Mouse (Mus musculus) embryo, embryonic 10.5 days (tissue): ENCODE measurements around the gene Ooep.
"Not testable (repeated sequence)": the region's sequence is repeated elsewhere in the genome, so short reads cannot be mapped to it uniquely, and the experiment has no call there.

ENCODE experiments used
- DNase-seq: peaks from one replicate; pipeline ENCODE4 v3.0.0-alpha.2; 2015; ENCODE audit warnings: low spot score

Gene Ooep

GRCm38 (mm10) chr9:78367959-78368358, 10.6 kb downstream of the Ooep start, which contains the start of gene Dppa5a:
TSS of gene Dppa5a (minus strand) at chr9:78368177.
- DNase-seq: not testable (repeated sequence)

DNA sequence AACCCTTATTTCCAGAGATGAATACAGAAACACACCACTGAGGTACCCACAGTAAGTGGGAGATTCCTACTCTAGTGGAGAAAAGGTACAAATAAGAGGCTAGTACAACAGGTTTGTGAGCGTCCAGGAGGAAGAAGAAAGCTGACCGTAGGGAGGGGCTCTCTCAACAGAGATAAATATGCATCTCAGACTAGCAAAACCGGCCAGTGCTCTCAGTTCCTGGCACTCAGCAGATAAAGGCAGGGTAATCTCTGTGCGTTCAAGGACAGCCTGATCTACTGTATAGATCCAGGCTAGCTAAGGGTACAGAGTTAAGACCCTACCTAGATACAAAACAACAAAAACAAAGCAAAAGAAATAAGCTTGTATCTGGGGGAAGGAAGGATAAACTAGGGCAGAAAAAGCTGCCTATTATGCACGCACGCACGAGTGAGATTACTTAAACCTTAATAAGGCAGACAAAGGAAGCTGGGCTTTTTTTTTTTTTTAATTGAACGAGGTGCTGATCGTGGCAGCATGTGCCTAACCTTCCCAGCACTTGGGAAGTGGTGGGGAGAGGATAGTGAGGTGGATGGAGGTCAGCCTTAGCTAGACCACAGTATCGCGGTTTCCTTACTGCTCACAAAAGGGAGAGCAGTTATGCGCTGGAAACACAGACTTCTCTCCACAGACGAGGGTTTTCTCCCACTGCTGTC, 12.5 kb downstream of the Ooep start:
- DNase-seq: no peak

DNA sequence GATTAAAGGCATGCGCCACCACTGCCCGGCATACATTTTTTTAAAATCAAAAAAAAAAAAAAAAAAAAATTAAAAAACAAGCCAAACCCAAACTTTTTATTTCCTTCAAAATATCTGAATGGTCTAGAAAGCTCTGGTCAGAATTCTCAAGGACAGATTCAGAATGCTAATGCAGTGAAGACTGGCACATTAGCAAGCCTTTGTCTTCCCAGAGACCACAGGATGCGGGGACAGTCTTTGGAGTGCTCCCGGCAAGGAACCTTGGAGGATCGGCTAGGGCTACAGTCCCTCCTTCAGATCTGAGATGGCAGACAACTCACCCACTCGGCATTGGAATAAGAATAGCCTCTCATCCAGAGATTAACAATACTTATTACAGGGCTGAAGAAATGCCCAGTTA, 13.8 kb downstream of the Ooep start:
- DNase-seq: no peak

DNA sequence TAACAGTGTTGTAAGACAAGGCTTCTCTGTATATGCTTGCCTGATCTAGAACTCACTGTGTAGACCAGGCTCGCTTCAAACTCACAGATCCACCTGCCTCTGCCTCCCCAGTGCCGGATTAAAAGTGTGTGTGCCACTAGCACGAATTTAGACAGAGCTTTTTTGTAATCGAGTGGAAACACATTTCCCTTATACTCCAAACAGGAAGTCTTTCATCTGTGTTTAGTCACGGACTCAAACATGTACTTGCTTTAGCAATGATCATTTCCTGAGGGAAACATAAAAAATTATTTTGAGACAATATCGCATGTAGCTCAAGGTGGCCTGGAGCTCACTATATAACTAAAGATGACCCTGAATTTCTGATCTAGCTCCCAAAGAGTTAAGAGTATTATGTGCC, 15.2 kb downstream of the Ooep start:
- no peak for DNase-seq

- no peak for DNase-seq
Measured at GRCm38 (mm10) chr9:78360484-78360872, 18.0 kb downstream of the Ooep start.

GRCm38 (mm10) chr9:78359750-78360483, 18.6 kb downstream of the Ooep start:
- no peak for DNase-seq

DNA sequence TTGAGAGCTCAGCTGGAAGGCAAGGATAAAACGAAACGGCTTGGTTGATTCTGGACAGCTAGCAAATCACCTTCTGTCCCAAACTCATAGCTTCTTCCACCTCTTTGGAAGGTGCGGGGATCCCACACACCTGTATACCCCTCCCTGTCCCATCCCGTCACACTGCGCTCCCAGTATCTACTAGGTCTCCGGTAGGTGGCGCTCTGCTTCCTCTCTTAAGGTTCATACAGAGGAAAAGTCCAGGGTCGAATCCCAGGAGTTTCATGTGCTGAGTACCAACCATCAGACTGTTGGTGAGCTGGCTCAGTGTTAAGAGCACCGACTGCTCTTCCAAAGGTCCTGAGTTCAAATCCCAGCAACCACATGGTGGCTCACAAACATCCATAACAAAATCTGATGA, 20.5 kb downstream of the Ooep start:
- DNase-seq: peak; percentile 86

GRCm38 (mm10) chr9:78355611-78356010, 22.9 kb downstream of the Ooep start, which contains the start of gene Gsta2:
TSS of gene Gsta2 (minus strand) at chr9:78355788.
- DNase-seq: no peak

GRCm38 (mm10) chr9:78354665-78355578, 23.6 kb downstream of the Ooep start:
- DNase-seq: no peak

- DNase-seq: no peak
Measured at GRCm38 (mm10) chr9:78351504-78352220, 26.9 kb downstream of the Ooep start.

DNA sequence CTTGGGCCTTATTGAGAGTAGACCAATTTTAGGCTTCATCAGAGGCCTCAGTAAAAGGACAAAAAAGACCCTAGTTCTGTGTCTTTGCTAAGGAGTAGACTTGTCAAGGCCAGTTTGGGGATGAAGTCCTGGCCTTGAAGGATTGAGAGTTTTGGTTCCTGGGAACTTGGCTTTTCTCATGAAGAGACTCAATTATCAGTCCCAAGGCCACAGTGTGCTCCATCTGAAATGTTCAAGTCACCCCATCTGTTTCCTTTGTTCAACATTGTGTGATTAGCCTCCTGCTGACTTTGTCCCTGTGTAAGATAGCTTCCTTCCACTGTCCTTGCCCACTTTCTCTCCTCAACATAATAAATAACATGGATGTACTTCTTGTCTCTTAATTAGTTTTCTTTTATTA, 28.5 kb downstream of the Ooep start:
- not testable (repeated sequence) for DNase-seq

- DNase-seq: not testable (repeated sequence)
Measured at GRCm38 (mm10) chr9:78349141-78349540, 29.4 kb downstream of the Ooep start.

- not testable (repeated sequence) for DNase-seq
Measured at GRCm38 (mm10) chr9:78348206-78349004, 30.1 kb downstream of the Ooep start.

GRCm38 (mm10) chr9:78347004-78347403, 31.5 kb downstream of the Ooep start:
- no peak for DNase-seq

DNA sequence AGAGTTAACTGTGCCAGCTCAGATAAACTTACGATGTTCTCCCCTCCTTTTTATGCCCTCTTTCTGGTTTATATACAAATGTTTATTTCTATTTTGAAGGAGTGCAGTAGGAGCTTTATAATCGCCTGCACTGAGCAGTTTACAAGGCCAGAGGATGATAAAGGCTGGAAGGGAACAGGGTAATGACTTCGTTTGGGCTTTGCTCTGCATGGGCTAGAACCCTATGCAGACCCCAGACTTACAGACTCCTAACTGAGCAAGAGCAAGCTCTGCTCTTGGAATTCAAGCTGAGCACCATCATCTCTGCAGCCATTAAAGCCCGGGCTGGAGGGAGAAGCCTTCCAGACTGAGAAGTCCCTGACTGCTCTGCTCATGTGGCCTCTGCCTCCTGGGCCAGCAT, 33.3 kb downstream of the Ooep start:
- not testable (repeated sequence) for DNase-seq

DNA sequence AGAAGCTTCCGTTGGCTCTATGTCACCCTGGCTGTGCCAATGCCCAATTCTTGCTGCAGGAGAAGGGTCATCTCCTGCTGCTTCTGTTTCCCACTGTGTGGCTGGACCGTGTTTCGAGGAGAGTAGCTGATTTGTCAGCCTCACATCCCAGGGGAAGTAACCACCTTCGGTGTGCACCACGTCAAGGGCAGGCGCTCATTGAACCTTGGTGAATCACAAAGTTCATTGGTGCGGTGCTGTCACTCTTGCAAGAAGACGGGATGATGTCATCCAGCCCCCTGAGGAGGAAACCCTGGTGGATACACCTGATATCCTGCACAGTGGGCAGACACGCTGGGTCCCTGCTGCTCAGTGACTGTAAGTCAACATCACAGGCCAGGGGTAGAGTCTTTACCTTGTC, 35.5 kb downstream of the Ooep start:
- DNase-seq: not testable (repeated sequence)

- not testable (repeated sequence) for DNase-seq
Measured at GRCm38 (mm10) chr9:78342494-78342893, 36.0 kb downstream of the Ooep start.

DNA sequence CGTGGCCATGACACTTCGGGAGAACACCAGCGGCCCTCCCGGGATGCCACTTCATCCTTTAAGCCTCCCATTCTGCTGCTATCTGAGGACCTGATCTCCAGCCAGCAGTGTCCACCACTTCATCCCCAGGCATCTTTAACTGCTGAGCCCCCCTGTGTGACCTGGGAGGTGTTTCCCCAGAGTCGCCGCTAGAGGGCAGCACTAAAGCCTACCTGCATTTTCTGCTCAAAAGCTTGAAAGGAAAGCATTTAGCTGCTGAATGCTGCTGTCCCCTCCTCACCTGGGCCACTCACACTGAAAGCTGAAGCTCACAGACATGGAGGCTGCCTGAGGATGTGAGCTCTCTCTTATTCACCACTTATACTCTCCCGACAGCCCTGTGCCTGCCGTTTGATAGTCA, 38.2 kb downstream of the Ooep start:
- peak; percentile 72 for DNase-seq

GRCm38 (mm10) chr9:78337050-78337449, 41.5 kb downstream of the Ooep start:
- not testable (repeated sequence) for DNase-seq

DNA sequence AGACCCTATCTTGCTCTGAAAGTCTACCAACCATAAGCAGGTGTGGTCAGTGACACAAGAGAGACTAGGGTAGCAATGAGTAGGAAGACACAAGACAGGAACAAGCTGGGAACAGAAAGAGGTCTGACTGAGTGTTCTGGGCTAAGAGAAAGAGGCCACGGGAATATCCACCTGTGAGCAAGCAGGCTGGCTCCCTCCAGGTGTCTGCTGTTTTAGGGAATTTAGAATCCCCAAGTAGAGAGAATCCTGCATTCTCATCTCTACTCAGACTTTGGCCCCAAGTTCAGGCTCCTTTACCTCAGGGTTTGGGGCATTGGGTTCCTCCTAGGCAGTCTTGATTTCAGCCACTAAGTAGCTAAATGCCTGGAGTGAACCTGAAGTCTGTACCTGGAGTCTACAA, 51.2 kb downstream of the Ooep start, which contains the start of gene Omt2b:
Gene Omt2b (plus strand): TSS at position 301 of the 400 bp plus-strand sequence.
- DNase-seq: not testable (repeated sequence)
